Mouse (Mus musculus): ENCODE results near the gene Gcdh. TPM values are rescaled to one million over a fixed set of nuclear protein-coding genes. Genes with fewer than 3 reads are reported as not detected.
"Not testable (repeated sequence)": the region's sequence is repeated elsewhere in the genome, so short reads cannot be mapped to it uniquely, and the experiment has no call there.

Gcdh gene
- total RNA-seq, 2 experiments from 2014 or later: 41.4 to 42.0 TPM

GRCm38 (mm10) chr8:84912391-84912790 lies 18.7 kb upstream of the Gcdh start:
- intact Hi-C loops (cut with DNase I): no loop called here
- no peak for DNase-seq

DNA sequence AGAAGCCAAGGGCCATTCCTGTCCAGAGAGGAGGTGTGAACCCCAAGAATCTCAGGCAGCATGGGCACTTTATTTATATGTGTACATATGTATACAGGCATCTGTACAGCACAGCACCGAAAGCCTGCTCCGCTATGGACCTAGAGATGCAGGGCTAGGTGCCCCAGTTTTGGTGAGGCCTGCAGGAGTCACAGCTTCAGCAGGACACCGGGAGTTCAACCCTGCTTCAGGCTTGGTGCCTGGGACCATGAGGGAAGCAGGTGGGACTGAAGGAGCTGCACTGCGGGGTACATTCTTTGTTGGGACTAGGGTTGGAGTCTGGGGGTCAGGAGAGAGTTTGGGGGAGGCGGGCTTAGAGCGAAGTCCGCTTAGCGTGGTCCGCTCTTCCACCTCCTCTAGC lies 18.1 kb upstream of the Gcdh start:
- intact Hi-C loops (cut with DNase I): no loop called here

DNA sequence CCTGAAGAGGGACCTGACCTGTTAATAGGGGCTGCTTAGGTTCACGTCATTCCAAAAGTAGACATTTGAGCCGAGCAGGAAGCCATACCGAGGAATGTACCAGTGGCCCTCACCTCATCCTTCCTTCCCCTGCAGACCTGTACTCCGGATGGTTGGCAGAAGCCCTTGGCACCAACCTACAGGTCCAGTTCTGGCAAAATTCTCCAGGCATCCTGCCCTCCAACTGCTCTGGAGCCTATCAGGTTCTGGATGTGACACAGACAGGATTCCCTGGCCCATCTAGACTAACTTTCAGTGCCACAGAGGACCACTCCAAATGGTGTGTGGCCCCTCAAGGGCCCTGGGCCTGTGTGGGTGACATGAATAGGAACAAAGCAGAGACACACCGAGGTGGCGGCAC lies 16.8 kb upstream of the Gcdh start:
- DNase-seq: no peak
- intact Hi-C loops (cut with DNase I): no loop called here

More for the DNA sequence above, 18.1 kb upstream of the Gcdh start:
- DNase-seq: no peak

- intact Hi-C loops (cut with DNase I): no loop called here
- no peak for DNase-seq
These were observed 16.2 kb upstream of the Gcdh start for GRCm38 (mm10) chr8:84909949-84910348.

- no peak for DNase-seq
- intact Hi-C loops (cut with DNase I): no loop called here
These were observed 15.5 kb upstream of the Gcdh start for GRCm38 (mm10) chr8:84909162-84909767.

GRCm38 (mm10) chr8:84908421-84909161 lies 14.9 kb upstream of the Gcdh start, which contains the start of gene Dnase2a:
Dnase2a (plus strand) TSS chr8:84908560.
- peak; percentile 95 to 96 for DNase-seq
- intact Hi-C loops (cut with DNase I): no loop called here

DNA sequence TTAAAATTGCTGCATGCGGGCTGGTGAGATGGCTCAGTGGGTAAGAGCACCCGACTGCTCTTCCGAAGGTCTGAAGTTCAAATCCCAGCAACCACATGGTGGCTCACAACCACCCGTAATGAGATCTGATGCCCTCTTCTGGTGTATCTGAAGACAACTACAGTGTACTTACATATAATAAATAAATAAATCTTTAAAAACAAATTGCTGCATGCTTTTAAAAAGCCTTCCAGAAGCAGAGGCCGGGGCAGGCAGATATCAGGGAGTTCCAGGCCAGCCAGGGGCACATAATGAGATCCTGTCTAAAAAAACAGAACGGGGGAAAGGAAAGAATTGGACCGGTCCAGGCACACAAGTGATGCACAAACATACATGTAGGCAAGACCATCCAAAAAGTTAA lies 14.3 kb upstream of the Gcdh start:
- DNase-seq; intact Hi-C loops (cut with DNase I): not testable (repeated sequence)

GRCm38 (mm10) chr8:84907493-84907892 lies 13.8 kb upstream of the Gcdh start:
- intact Hi-C loops (cut with DNase I): no loop called here

DNA sequence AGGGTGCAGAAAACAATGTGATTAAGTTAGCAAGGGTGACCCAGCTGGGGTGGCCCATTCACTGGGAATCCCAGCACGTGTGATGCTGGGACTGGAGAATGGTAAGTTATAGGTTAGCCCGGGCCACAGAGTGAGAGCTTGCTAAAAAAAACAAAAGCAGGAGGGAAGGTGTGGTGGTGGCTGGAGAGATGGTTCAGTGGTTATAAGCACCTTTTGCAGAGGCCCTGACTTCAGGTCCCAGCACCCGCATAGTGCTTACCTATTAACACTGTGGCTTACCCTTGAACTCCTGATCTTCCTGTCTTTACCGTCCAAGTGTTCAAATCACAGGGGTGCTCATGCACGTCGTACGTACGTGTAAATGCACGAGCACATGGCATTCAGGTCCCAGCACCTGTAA lies 13.3 kb upstream of the Gcdh start:
- DNase-seq: no peak
- intact Hi-C loops (cut with DNase I): no loop called here

More at GRCm38 (mm10) chr8:84907493-84907892, 13.8 kb upstream of the Gcdh start:
- no peak for DNase-seq

GRCm38 (mm10) chr8:84904351-84904750 lies 10.6 kb upstream of the Gcdh start:
- DNase-seq: no peak
- intact Hi-C loops (cut with DNase I): no loop called here

DNA sequence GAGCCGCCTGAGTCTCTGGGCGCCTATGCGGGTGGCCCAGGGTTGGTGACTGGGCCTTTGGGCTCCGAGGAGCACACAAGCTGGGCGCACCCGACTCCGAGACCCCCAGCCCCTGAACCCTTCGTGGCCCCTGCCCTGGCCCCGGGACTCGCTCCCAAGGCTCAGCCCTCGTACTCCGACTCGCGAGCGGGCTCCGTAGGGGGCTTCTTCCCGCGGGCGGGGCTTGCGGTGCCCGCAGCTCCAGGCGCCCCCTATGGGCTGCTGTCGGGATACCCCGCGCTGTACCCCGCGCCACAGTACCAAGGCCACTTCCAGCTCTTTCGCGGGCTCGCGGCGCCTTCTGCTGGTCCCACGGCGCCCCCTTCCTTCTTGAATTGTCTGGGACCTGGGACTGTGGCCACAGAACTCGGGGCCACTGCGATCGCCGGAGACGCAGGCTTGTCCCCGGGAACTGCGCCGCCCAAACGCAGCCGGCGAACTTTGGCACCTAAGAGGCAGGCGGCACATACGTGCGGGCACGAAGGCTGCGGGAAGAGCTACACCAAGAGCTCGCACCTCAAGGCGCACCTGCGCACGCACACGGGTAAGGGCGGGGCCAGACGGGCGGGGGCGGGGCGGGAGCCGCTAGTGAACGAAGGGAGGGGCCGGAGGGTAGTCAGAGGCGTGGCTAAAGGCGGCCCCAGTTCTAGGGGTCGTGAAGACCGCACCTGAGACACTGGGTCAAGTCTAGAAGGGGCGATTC lies 9.4 kb upstream of the Gcdh start:
- peak; percentile 94 to 96 for DNase-seq
- intact Hi-C loops (cut with DNase I): loop anchor here (2.0 kb wide), 1 partner anchor 56 kb away; the partner anchor contains the start of gene Calr

DNA sequence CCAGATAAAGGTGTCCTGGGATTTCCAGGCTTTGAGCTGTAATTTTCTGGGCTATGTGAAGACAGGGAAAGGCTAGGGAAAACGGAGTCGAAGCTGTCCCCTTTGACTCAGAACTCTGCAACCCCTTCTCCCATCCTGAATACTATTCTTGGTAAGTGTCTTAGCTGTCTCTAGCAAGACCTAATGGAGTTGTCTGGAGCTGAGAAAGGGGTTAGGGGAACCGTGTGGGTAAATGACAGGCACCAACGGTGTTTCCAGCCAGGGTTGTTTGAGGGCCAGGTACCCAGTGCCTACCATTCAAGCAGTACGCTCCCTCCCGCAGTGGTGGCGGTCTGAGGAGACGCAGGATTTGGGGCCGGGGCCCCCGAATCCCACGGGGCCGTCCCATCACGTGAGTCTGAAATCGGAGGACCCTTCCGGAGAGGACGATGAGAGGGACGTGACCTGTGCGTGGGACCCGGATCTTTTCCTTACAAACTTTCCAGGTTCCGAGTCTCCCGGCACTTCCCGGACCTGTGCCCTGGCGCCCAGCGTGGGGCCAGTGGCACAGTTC lies 8.7 kb upstream of the Gcdh start:
- no peak for DNase-seq
- intact Hi-C loops (cut with DNase I): loop anchor here (2.0 kb wide), 1 partner anchor 56 kb away; the partner anchor contains the start of gene Calr

DNA sequence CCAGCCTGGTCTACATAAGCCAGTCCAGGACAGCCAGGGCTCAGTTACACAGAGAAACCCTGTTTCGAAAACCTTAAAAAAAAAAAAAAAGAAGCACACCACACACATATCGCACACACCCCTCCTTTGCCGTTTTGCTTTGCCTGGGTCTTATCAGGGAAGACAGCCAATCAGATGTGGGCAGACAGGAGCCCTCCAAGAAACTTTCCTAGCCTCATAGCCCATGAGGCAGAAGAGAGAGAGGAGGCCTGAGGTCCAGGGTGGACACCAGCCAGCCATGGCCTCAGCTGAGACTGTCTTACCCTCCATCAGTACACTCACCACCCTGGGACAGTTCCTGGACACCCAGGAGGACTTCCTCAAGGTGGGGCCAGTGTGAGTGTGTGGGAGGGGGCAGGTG lies 8.0 kb upstream of the Gcdh start, which contains the start of gene Klf1:
Klf1 (plus strand) TSS at position 177 of the 400 bp plus-strand sequence.
- DNase-seq: no peak
- intact Hi-C loops (cut with DNase I): loop anchor here (2.0 kb wide), 1 partner anchor 55 kb away; the partner anchor contains the start of gene Calr

DNA sequence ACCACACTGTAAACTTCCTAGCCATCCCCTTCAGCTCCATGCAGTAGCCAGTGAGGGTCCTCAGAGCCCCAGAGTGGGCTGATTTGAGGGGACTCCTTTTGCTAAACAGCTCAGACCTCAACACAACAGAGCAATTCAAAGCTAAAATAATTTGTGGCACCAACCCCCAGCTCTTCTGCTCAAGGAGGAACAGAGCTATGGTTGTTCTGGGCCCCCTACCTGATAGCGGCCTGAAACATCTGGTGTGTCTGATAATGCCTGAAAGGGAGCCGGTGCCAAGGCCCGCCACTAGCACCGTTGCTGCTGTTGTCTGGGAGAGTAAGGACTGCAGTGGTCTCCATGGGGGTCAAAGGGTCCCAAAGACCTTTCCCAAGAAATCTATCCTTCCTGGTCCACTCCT lies 7.3 kb upstream of the Gcdh start:
- intact Hi-C loops (cut with DNase I): no loop called here
- no peak for DNase-seq

- DNase-seq: no peak
- intact Hi-C loops (cut with DNase I): no loop called here
These were observed 2.2 kb upstream of the Gcdh start for GRCm38 (mm10) chr8:84895963-84896362.

GRCm38 (mm10) chr8:84892993-84893708 lies 570 bp downstream of the Gcdh start:
- no peak for DNase-seq
- intact Hi-C loops (cut with DNase I): no loop called here

GRCm38 (mm10) chr8:84889141-84889540 lies 4.6 kb downstream of the Gcdh start:
- intact Hi-C loops (cut with DNase I): no loop called here
- DNase-seq: no peak

- no peak for DNase-seq
- intact Hi-C loops (cut with DNase I): no loop called here
These were observed 5.4 kb downstream of the Gcdh start for GRCm38 (mm10) chr8:84888280-84888679.

- intact Hi-C loops (cut with DNase I): no loop called here
- DNase-seq: no peak
These were observed 9.0 kb downstream of the Gcdh start for GRCm38 (mm10) chr8:84884728-84885127.

GRCm38 (mm10) chr8:84878915-84879314 lies 14.8 kb downstream of the Gcdh start:
- no peak for DNase-seq

More at GRCm38 (mm10) chr8:84878915-84879314, 14.8 kb downstream of the Gcdh start:
- intact Hi-C loops (cut with DNase I): no loop called here

Data from heart, postnatal 14 days (tissue).